Mouse (Mus musculus): ENCODE data around the gene Atxn7. TPM values are rescaled to one million over a fixed set of nuclear protein-coding genes. Genes with fewer than 3 reads are reported as not detected.
"Not testable (repeated sequence)": the region's sequence is repeated elsewhere in the genome, so short reads cannot be mapped to it uniquely, and the experiment has no call there.

Gene Atxn7
- polyA plus RNA-seq, 1 experiment from 2014 or later, result 2.1 TPM

- peak; percentile 14 for DNase-seq
- Histone ChIP-seq H3K4me2 (ENCODE audit: low read depth, low read length) (peak overlapping the region; percentile 64), H3K27me3 (ENCODE audit: insufficient read depth, low read length) (no peaks in the 10 kb centered on the region), H3K9ac (replicated peaks) (peak overlapping the region; percentile 27; the same call in 1 of the 2 replicates), H3K36me3 (replicated peaks; ENCODE audit: insufficient read depth, low read length) (no peaks in the 10 kb centered on the region), H3K27ac (ENCODE audit: low read depth) (no peak overlapping the region), H3K9me3 (ENCODE audit: low read length) (0 out of 2 replicates have a peak, but pooled peaks cover 5% of the 10 kb centered on the region), H3K4me3 (ENCODE audit: low read depth, low read length) (peak overlapping the region; percentile 27), H3K4me1 (ENCODE audit: insufficient read depth) (peaks cover 5% of the 10 kb centered on the region; the same call in 1 of the 2 replicates)
- WGBS (ENCODE audit: insufficient replicate concordance), result 34% methylated on average over 25 of the region's 31 CpGs
- ATAC-seq, result peak; percentile 35; the same call in 1 of the 2 replicates
- TF ChIP-seq CTCF (IDR thresholded peaks at IDR 0.05; ENCODE audit: low read depth) (no peak), EP300 (IDR thresholded peaks at IDR 0.05; ENCODE audit: low read depth) (no peak)
Observed at GRCm38 (mm10) chr14:13933290-13934051, 27.8 kb upstream of the Atxn7 start.

- TF ChIP-seq EP300 (IDR thresholded peaks at IDR 0.05; ENCODE audit: low read depth) (no peak), CTCF (IDR thresholded peaks at IDR 0.05; ENCODE audit: low read depth) (no peak)
- 44% methylated on average over 5 of the region's 5 CpGs for WGBS (ENCODE audit: insufficient replicate concordance)
- ATAC-seq (no peak), DNase-seq (no peak)
- peak overlapping the region; percentile 27 for H3K4me3 ChIP-seq (ENCODE audit: low read depth, low read length)
- peak overlapping the region; percentile 64 for H3K4me2 ChIP-seq (ENCODE audit: low read depth, low read length)
- H3K27ac ChIP-seq (ENCODE audit: low read depth), result no peak overlapping the region
- H3K27me3 ChIP-seq (ENCODE audit: insufficient read depth, low read length), result no peaks in the 10 kb centered on the region
- peaks cover 5% of the 10 kb centered on the region; the same call in 1 of the 2 replicates for H3K4me1 ChIP-seq (ENCODE audit: insufficient read depth)
- H3K36me3 ChIP-seq (replicated peaks; ENCODE audit: insufficient read depth, low read length), result no peaks in the 10 kb centered on the region
- H3K9me3 ChIP-seq (ENCODE audit: low read length), result 0 out of 2 replicates have a peak, but pooled peaks cover 5% of the 10 kb centered on the region
- peak overlapping the region; percentile 27; the same call in 1 of the 2 replicates for H3K9ac ChIP-seq (replicated peaks)
Observed at GRCm38 (mm10) chr14:13934052-13934371, 27.2 kb upstream of the Atxn7 start.

GRCm38 (mm10) chr14:13944686-13945085, 16.6 kb upstream of the Atxn7 start:
- no peak overlapping the region for H3K4me2 ChIP-seq (ENCODE audit: low read depth, low read length)
- H3K27ac ChIP-seq (ENCODE audit: low read depth), result no peak overlapping the region
- ATAC-seq, result no peak
- no peak overlapping the region for H3K9ac ChIP-seq (replicated peaks)
- H3K4me3 ChIP-seq (ENCODE audit: low read depth, low read length), result no peak overlapping the region
- H3K36me3 ChIP-seq (replicated peaks; ENCODE audit: insufficient read depth, low read length), result peaks cover 17% of the 10 kb centered on the region
- H3K27me3 ChIP-seq (ENCODE audit: insufficient read depth, low read length), result no peaks in the 10 kb centered on the region
- H3K9me3 ChIP-seq (ENCODE audit: low read length), result no peaks in the 10 kb centered on the region
- TF ChIP-seq EP300 (IDR thresholded peaks at IDR 0.05; ENCODE audit: low read depth) (no peak), CTCF (IDR thresholded peaks at IDR 0.05; ENCODE audit: low read depth) (no peak)
- no peaks in the 10 kb centered on the region for H3K4me1 ChIP-seq (ENCODE audit: insufficient read depth)
- WGBS (ENCODE audit: insufficient replicate concordance), result 84% methylated on average over 4 of the region's 4 CpGs
- no peak for DNase-seq

GRCm38 (mm10) chr14:13948345-13948744, 12.9 kb upstream of the Atxn7 start:
- ATAC-seq (no peak), DNase-seq (no peak)
- H3K36me3 ChIP-seq (replicated peaks; ENCODE audit: insufficient read depth, low read length), result peaks cover 38% of the 10 kb centered on the region
- H3K27ac ChIP-seq (ENCODE audit: low read depth), result no peak overlapping the region
- no peaks in the 10 kb centered on the region for H3K9me3 ChIP-seq (ENCODE audit: low read length)
- TF ChIP-seq CTCF (IDR thresholded peaks at IDR 0.05; ENCODE audit: low read depth), result no peak
- TF ChIP-seq EP300 (IDR thresholded peaks at IDR 0.05; ENCODE audit: low read depth), result no peak
- H3K9ac ChIP-seq (replicated peaks), result no peak overlapping the region
- no peaks in the 10 kb centered on the region for H3K27me3 ChIP-seq (ENCODE audit: insufficient read depth, low read length)
- no peaks in the 10 kb centered on the region for H3K4me1 ChIP-seq (ENCODE audit: insufficient read depth)
- H3K4me2 ChIP-seq (ENCODE audit: low read depth, low read length), result no peak overlapping the region
- no peak overlapping the region for H3K4me3 ChIP-seq (ENCODE audit: low read depth, low read length)
- 93% methylated on average over 7 of the region's 7 CpGs for WGBS (ENCODE audit: insufficient replicate concordance)

GRCm38 (mm10) chr14:13950401-13950800, 10.8 kb upstream of the Atxn7 start:
- ATAC-seq, result no peak
- Histone ChIP-seq H3K9me3 (ENCODE audit: low read length) (no peaks in the 10 kb centered on the region), H3K4me3 (ENCODE audit: low read depth, low read length) (no peak overlapping the region), H3K4me2 (ENCODE audit: low read depth, low read length) (no peak overlapping the region), H3K4me1 (ENCODE audit: insufficient read depth) (no peaks in the 10 kb centered on the region), H3K27me3 (ENCODE audit: insufficient read depth, low read length) (no peaks in the 10 kb centered on the region), H3K36me3 (replicated peaks; ENCODE audit: insufficient read depth, low read length) (peaks cover 38% of the 10 kb centered on the region), H3K27ac (ENCODE audit: low read depth) (no peak overlapping the region), H3K9ac (replicated peaks) (no peak overlapping the region)
- TF ChIP-seq CTCF (IDR thresholded peaks at IDR 0.05; ENCODE audit: low read depth), result peak; percentile 66
- no peak for TF ChIP-seq EP300 (IDR thresholded peaks at IDR 0.05; ENCODE audit: low read depth)
- DNase-seq, result peak; percentile 41

- not testable (repeated sequence) for H3K4me1 ChIP-seq (ENCODE audit: insufficient read depth); H3K9ac ChIP-seq (replicated peaks); DNase-seq; H3K4me2 ChIP-seq (ENCODE audit: low read depth, low read length); H3K27ac ChIP-seq (ENCODE audit: low read depth); H3K9me3 ChIP-seq (ENCODE audit: low read length); H3K4me3 ChIP-seq (ENCODE audit: low read depth, low read length); ATAC-seq; H3K27me3 ChIP-seq (ENCODE audit: insufficient read depth, low read length)
- 90% methylated on average over 3 of the region's 3 CpGs for WGBS (ENCODE audit: insufficient replicate concordance)
- peaks cover 38% of the 10 kb centered on the region for H3K36me3 ChIP-seq (replicated peaks; ENCODE audit: insufficient read depth, low read length)
Observed at GRCm38 (mm10) chr14:13952151-13952550, 9.1 kb upstream of the Atxn7 start.
